Mouse (Mus musculus): ENCODE measurements around the gene Heca.
"Not testable (repeated sequence)": the region's sequence is repeated elsewhere in the genome, so short reads cannot be mapped to it uniquely, and the experiment has no call there.

Heca gene

DNA sequence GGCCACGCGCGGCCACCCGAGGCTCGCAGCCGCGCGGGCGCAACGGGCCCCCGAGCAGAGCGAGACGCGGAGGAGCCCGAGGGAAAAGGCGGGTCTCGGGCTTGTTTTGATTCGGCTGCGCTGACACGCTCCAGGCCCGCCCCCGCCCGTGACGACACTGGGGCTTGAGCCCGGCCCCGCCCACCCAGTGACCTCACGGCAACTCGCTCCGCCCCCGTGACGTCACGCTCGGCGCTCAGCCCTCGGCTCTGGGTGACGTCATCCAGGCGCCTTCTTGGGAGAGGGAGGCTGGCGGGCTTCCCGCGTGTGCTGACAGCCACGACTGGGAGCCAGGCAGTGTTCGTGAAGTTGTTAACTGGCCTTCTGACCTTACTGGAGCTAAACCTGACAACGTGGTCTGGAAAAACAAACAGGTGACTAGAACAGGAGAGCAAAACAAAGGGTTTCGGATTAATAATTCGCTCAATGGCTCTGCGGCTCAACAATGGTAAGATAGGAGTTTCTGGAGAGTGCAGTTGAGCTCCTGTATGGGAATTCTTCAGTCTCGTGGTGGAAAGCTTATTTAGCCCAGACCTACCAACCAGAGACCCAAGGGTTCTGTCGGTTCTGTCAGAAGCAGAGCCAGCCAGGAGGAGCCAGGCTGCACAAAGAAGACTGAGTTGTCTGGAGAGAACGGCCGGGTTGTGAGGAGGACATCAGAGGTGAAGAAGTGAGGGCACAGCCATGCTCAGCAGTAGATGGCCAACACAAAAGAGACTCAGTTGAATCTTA is at the start of gene Heca:
Heca (minus strand) TSS at position 108 of the 771 bp plus-strand sequence.
- DNase-seq (ENCODE audit: low read depth, low spot score), result peak; percentile 86

DNA sequence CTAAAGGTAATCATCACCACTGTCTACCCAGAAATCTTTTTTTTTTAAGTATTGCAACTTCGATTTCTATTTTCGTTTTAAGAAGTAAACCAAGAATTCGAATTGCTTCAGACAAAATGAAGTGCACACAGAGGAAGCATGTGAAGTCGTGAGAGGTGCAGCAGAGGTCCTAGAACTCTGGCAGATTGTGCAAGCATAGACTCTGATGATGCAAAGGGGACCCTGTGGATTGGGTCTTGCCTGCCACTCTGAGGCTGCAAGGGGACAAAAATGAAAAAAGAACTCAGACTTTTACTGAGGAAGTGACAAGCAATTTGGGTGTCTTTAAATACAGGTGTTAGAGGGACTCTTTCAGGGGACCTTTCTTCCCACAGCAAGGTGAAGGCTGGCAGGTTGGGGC is 42.7 kb upstream of the Heca start:
- no peak for DNase-seq (ENCODE audit: low read depth, low spot score)

DNA sequence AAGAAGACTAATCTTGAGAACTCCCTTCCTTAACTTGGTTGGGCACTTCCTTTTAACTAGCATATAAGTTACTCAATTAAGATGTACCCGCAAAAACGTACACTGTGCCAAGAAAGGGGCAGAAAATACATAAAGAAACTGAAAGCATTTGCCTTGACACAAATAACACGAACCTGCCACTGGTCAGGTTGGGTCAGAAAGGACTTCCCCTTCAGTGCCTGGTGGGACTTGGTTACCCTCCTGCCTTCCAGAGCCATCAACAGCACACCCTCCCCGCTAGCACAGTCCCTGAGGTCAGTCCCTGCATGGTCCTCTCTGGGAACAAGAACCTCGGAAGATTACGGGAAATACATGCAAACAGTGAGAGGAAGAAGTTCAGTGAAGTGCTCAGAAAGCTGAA is 41.3 kb upstream of the Heca start:
- DNase-seq (ENCODE audit: low read depth, low spot score), result no peak

DNA sequence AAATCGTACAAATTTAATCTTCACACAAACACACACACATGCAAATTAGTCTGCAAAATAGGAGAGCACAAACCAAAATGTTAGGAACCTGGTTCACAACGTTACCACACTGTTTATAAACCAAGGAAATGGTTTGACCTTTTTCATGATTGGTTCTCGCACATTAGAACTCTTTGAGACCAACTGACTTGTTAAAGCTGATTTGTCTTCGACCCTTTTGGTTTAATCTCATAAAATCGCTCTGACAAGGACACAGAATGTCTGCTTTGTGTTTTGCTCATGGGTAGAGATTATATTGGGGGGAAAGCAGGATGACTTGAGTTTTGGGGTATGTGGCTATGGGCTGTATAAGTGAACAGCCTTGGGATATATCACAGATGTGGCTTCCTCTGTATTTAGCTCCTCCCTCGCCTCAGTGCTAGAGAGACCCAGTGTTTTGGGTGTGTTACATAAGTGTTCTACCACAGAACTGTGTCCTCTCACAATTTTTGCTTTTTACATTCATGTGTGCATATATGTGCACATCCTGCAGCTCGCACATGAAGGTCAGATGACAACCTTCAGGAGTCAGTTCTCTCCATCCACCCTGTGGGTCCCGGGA is 40.1 kb upstream of the Heca start:
- no peak for DNase-seq (ENCODE audit: low read depth, low spot score)

DNA sequence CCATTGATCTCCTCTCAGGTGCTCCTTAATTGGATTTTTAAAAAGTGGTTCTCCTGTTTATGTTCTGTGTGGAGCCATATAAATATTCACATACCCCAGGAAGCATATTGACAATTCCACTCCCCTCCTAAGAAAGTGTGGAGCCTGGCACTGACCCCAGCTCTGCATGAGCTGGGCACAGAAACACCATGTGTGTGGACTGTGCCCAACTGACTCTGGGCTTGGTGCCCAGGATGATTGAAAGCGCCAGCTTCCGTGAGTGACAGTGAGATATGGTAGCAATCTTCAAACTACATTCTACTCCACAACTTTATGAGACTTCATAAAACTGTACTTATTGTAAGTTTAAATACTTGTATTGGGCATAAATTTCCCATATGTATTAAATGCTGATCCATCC is 35.4 kb upstream of the Heca start:
- DNase-seq (ENCODE audit: low read depth, low spot score), result no peak

DNA sequence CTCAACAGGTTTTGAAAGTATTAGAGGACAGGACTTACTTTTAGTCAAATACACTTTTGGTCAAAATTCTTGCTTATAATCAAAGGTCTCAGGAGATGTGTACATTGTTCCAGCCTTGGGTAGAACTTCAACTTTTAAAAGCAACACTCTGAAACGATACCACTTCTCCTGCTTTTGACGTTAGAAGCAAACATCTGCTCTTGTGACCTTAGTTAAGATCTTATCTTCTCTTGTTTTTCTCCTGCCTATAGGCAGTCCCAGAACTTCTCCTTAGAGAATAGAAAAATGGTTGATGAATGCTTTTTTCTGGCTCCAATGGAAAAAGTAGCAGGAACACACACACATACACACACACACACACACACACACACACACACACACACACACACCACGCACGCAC is 18.2 kb upstream of the Heca start:
- no peak for DNase-seq (ENCODE audit: low read depth, low spot score)

DNA sequence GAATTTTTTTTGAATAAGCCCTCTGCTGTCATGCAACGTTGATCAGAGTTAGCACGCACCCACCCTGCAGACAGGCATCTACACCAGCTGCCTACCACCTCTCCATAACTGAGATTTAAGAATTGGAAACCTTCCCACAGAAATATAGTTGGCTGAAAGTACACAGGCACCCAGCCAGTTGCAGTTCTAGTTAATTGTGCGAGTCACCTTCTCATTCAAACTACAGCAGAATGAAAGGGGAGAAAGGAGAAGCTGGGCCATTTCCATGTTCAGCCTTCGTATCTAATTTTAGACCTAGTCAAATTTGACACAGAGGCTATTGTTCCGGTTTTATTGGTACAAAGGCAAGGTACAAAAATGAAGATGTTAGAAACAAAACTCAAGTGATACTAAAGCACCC is 2.9 kb upstream of the Heca start:
- no peak for DNase-seq (ENCODE audit: low read depth, low spot score)

DNA sequence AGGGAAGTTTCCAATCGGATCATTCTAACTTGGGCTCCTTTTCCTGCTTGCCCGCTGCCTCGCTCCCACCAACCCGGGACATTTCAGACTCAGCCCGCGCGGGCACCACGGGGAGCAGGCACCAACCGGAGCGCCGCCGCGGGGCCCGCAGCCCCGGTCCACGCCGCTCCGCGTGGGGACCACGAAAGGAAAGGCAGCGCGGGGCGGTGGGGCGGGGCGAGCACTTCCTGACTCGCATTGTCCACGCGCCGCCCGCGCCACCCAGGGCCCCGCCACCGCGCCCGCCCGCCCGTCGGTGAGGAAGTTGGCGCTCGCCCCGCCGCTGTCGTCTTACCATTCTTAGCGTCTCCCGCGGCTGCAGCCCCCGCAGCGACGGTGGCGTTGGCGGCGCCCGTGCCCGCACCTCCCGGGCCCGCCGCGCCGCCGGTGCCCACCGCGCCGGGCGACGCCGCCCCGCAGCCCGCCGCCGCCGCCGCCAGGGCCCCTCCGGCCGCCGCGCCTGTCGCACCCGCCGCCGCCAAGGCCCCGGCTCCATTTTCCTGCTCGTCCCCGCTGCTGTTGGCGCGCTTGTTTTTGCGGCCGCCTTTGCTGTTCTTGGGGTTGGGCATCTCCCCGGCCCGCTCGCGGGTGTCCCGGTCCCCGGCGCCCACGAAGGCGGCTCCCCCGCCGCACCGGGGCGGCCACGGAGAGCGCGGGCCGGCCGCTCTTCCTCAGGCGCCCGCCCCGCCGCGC is 526 bp downstream of the Heca start:
- peak; percentile 36 for DNase-seq (ENCODE audit: low read depth, low spot score)

DNA sequence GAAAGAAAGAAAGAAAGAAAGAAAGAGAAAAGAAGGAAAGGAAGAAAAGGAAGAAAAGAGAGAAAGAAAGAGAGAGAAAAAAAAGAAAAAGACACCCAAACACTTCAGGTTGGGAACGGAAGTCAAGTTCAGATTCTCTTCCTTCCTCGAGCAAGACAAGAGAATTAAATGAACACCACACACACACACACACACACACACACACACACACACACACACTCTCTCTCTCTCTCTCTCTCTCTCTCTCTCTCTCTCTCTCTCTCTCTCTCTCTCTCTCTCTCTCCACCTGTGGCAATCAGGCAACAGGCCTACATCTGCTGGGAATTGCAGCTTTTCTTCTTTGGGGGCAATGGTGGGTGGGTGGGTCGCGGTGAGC is 1.1 kb downstream of the Heca start:
- not testable (repeated sequence) for DNase-seq (ENCODE audit: low read depth, low spot score)

DNA sequence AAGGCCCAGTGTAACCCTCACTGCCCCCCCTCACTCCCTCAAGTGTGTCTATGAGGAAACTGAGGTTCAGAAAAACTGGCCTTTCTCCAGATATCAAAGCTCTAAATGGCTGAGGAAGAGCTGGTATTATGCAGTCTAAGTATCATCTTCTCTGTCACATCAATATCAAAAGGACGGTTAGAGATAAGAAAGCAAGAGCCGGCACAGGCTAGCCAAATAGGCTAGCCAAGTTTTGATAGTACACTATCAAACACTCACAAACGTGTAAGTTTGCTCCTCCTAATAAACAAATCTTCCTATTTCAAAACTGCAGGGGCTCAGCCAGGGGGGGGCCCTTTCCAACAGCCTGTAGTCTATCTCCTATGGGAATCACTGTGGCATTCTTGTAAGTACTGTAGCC is 1.8 kb downstream of the Heca start:
- DNase-seq (ENCODE audit: low read depth, low spot score), result no peak

DNA sequence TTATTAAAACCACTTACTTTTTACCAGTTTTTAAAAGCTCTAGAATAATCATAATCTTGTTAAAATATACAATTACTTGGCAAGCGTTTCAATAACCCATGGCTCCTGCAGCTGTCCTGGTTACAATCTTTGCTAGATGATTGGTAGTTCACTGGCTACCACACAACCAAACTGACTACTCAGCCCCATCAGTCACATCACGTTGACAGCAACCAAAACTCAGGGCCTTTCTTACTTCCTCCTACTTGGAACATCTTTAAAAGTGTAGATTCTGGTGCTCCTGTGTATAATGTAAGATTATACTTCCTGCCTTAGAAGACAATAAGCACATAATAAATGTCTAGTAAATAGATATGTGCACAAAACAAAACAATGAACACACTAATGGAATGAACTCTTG is 14.2 kb downstream of the Heca start:
- DNase-seq (ENCODE audit: low read depth, low spot score), result no peak

DNA sequence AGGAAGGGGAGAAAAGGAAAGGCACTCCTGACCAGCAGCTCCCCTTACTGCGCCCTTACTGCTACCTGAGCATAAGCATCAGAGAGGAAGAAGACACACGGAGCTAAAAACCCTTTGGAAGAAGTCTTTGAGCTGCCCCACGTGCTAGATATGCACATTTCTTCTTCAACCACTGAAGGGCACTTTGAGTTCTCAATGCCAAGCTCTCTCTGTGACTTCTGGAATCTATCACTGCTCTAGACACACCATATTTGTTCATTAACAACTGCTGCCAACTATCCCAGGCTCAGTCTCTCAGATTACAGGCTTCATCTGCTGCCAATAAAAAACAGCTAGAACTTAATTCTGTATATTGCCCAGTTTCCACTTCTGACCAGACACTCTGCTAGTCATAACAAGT is 15.7 kb downstream of the Heca start:
- no peak for DNase-seq (ENCODE audit: low read depth, low spot score)

DNA sequence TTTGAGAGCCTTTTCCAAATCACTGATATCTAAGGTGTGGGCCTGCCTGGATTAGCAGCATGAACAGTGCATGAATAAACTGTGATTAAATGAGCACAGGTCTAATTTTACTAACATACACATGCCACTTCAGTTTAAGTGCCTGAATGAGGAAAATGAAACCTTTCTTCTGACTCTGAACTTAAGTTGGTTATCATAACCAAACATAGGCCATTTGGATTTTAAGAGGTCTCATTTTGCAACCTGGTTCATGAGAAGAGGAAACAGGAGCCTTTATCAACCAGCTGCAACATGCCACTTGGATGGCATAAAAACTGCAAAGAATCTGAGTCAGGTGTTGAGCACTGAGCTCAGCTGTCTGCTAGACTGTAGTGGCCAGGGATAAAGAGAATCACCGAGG is 16.7 kb downstream of the Heca start:
- DNase-seq (ENCODE audit: low read depth, low spot score), result no peak

DNA sequence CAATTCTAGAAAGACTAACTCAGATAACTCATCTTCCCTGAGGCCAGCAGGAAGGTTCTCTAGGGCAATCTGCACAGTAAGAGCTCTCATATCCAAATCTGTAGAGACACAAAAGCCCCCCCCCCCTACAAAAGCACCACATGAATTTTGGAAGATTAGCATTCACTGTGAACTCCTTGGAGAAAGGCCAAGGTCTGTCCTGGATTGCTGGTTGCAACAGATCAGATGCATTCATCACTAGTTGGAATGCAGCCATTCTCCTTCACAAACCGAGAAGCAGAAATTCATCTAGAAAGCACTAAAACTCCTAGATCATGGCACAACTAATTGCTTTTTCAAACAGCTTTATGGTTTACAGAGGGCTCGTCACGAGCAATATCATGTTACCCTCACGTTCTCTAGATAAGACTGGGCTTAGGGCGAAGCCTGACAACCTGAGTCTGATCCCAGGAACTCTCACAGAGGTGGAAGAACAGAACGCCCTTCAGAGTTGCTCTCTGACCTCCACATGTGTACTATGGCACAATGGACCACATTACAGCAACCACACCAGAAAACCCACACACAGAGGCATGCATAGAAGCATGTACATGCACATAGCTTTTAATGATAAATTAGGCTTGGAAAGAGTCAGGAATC is 17.3 kb downstream of the Heca start:
- no peak for DNase-seq (ENCODE audit: low read depth, low spot score)

DNA sequence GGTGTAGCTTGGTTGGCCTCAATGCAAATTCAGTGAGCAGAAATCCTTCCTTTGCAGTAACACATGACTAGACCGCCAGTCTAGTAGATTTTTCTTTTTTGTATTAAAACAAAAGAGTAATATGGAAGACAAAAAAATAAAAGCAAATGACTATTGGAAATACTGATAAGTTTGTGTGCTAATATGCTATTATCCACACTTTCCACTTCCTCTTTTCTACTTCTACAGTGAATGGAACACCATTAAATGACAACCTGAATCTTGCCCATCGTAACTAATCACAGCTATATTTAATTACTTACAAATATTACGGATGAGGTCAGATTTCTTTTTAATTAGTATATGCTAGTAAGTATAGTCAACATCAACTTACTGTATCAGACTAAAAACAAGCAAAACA is 22.7 kb downstream of the Heca start:
- DNase-seq (ENCODE audit: low read depth, low spot score), result no peak

DNA sequence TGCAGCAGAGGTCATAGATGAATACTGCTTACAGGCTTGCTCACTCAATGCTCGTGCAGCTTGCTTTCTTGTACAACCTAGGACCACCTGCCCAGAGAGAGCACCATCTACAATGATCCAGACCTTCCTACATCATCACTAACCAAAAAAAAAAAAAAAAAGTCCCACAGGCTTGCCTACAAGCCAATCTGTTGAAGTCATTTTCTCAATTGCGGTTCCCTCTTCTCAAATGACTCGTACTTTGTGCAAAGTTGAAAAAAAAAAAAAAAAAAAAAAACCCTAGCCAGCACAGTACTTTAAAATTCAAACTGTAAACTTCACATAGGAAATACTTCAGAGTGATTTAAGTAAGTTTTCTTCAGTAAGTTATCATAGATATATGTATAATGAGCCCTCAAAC is 23.7 kb downstream of the Heca start:
- DNase-seq (ENCODE audit: low read depth, low spot score), result no peak

DNA sequence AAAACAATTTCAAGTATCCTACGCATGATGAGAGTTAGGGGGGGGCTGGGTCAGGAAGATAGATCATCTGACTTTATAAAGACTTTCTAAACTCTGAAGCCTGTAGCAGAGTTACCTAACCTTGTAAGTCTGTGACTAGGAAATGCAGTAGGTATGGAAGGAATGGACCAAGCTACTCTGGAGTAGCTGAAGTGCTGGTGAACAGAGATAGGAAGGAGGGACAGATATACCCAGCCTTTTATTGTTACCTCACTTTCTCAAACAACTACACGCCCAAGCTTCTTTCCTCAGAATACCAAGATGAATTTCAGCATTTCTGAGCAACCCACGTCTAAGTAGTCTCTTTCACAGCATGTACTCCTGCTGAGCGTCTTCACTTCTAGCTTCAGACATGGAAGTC is 26.5 kb downstream of the Heca start:
- no peak for DNase-seq (ENCODE audit: low read depth, low spot score)

DNA sequence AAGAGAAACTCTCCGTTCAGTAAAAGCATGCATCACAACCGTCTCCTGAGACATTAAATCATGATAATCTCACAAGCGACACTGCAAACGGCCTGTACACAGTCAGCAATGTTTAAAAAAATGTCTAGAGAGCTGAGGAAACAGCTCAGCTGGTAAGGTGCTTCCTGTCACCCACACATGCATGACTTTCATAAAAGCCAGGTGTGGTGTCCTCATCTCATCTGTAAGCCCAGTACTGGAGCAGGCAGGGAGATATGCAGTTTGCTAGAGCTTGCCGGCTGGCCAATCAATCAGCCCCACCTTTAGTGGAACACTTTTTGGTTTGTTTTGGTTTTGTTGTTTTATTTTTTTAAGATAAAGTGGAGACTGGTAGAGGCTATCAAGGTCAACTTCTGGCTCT is 27.9 kb downstream of the Heca start:
- no peak for DNase-seq (ENCODE audit: low read depth, low spot score)

DNA sequence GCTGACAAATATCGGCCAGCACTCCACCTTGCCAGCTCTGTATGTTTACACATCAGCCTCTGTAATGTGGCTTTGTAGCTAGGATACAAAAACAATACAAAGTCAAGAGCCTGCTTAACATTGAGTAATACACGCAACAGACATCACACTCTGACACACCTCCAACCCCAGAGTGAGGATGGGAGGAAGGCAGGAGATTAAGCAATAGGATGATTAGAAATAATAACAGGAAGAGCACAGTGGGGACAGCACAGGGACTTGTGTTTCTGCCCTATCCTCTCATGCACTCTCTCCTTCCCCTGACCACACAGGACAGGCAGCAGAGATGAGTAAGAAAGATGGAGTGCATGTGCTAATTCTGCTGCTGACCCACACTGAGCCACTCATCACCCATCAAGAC is 28.8 kb downstream of the Heca start:
- DNase-seq (ENCODE audit: low read depth, low spot score), result no peak

DNA sequence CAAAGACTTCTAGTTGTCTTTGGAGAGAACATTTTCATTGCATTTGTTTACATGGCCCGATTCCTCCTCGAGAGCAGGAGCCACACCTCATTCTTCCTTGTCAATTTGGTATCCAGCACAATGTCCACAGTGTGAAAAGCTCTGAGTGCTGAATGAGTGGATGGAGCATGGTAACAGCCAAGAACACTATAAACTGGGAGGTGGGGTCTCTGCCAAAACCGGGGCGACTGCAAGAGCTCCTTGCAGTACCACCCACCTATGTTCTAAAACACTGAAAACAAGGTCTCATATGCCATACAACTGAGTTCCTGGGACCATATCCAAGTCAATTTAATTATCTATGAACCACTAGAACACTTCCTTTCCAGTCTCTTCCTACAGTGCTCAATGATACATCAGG is 39.1 kb downstream of the Heca start:
- DNase-seq (ENCODE audit: low read depth, low spot score), result no peak

DNA sequence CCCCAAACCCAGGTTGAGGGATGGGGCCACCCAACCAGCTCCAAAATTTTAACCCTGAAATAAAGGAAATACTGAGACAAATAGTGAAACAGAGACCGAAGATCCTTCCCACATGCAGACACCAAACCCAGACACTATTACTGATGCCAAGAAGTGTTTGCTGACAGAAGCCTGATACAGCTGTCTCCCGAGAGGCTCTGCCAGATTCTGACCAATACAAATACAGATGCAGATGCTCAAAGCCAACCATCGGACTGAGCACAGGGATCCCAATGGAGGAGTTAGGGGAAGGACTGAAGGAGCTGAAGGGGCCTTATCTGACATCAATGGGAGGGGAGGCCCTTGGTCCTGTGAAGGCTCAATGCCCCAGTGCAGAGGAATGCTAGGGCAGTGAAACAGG is 41.5 kb downstream of the Heca start:
- DNase-seq (ENCODE audit: low read depth, low spot score), result not testable (repeated sequence)

DNA sequence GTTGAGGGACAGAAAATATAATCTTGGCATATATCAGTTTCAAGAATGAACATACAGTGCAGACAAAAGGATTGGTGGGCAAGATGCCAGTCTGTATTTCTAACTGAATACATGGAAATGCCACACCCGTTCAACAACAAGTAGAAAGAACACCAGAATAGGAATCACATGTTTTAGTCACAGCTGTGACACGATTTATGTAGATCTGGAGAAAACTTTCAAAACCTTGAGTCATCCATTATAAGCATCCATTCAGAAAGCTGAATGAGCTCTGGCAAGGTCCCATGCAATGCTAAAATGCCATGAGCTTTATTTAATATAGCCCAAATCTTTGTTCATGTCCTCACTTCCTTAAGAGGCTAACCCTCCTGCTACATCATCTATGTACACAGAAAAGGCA is 44.4 kb downstream of the Heca start:
- DNase-seq (ENCODE audit: low read depth, low spot score), result no peak

DNA sequence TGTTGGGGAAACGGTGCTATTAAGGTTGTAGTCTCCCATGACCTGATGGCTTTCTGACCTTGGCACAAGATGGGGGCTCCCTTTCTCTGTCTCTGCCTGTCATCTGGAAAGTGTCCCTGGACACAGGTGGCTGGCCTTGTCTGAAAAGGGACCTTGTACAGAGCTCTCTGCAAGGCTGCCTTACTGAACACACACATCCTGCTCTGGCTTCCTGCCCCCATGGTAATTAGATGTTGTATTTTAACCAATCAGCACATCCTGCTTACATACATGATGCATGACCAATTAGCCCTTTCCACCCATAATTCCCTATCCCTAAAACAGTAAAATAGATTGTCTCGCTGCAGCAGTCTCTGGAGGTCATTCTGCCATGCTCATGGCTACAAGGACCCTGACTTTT is 67.1 kb downstream of the Heca start:
- DNase-seq (ENCODE audit: low read depth, low spot score), result no peak

Measured in c-Kit-negative CD71-positive TER-119-positive erythroid progenitor cells, embryonic 14.5 days (primary cell).